Mouse (Mus musculus) c-Kit-positive CD71-positive TER-119-positive erythroid progenitor cells, embryonic 14.5 days (primary cell): Measurements from ENCODE around the gene Samd13.

Source experiments
- DNase-seq: peaks from one replicate; pipeline ENCODE4 v3.0.0-alpha.2; 2013; ENCODE audit warnings: low spot score

Gene Samd13

GRCm38 (mm10) chr3:146611821-146612220 lies 73.6 kb downstream of the Samd13 start:
- DNase-seq, result no peak

- DNase-seq, result no peak
Observed at GRCm38 (mm10) chr3:146611261-146611660, 74.1 kb downstream of the Samd13 start.

GRCm38 (mm10) chr3:146610322-146610721 lies 75.1 kb downstream of the Samd13 start:
- DNase-seq, result no peak

- DNase-seq, result no peak
Observed at GRCm38 (mm10) chr3:146607368-146607767, 78.0 kb downstream of the Samd13 start.

GRCm38 (mm10) chr3:146604647-146605046 lies 80.7 kb downstream of the Samd13 start:
- no peak for DNase-seq

GRCm38 (mm10) chr3:146602531-146602930 lies 82.9 kb downstream of the Samd13 start:
- no peak for DNase-seq

GRCm38 (mm10) chr3:146601205-146601604 lies 84.2 kb downstream of the Samd13 start:
- peak; percentile 7 for DNase-seq

- DNase-seq, result no peak
Observed at GRCm38 (mm10) chr3:146599198-146599900, 86.0 kb downstream of the Samd13 start.

- no peak for DNase-seq
Observed at GRCm38 (mm10) chr3:146598411-146598810, 87.0 kb downstream of the Samd13 start.

GRCm38 (mm10) chr3:146596864-146597263 lies 88.5 kb downstream of the Samd13 start:
- DNase-seq, result no peak

- DNase-seq, result no peak
Observed at GRCm38 (mm10) chr3:146596387-146596786, 89.0 kb downstream of the Samd13 start.

- no peak for DNase-seq
Observed at GRCm38 (mm10) chr3:146595440-146595839, 90.0 kb downstream of the Samd13 start.
